Mouse (Mus musculus) liver, adult 2 months (tissue): ENCODE measurements around the gene Ypel1. TPM values are rescaled to one million over a fixed set of nuclear protein-coding genes. Genes with fewer than 3 reads are reported as not detected.

ENCODE experiments used
- DNase-seq: peaks from one replicate; pipeline ENCODE4 v3.0.0-alpha.2; 2011; ENCODE audit warnings: low read depth, low spot score; ENCODE audit errors: extremely low read depth
- H3K27ac ChIP-seq: fragments of 200-500 bp; replicated peaks from 2 replicates; pipeline ENCODE4 v1.5.1; 2012; ENCODE audit warnings: low read depth, mild to moderate bottlenecking, control low read depth, inconsistent platforms, low read length; ENCODE audit not compliant: insufficient read depth
- H3K27me3 ChIP-seq: fragments of 200-500 bp; 2 replicates; pipeline ENCODE4 v1.6.1; 2012; ENCODE audit warnings: mild to moderate bottlenecking, moderate library complexity, low read length, inconsistent platforms; ENCODE audit not compliant: control insufficient read depth, insufficient read depth
- H3K36me3 ChIP-seq: fragments of 200-500 bp; 2 replicates; pipeline ENCODE4 v1.6.1; 2012; ENCODE audit warnings: low read length, inconsistent platforms; ENCODE audit not compliant: control insufficient read depth, insufficient read depth
- H3K4me1 ChIP-seq: fragments of 200-500 bp; 2 replicates; pipeline ENCODE4 v1.6.1; 2011; ENCODE audit warnings: low read length; ENCODE audit not compliant: control insufficient read depth, insufficient read depth
- H3K4me3 ChIP-seq: fragments of 200-500 bp; 2 replicates; pipeline ENCODE4 v1.5.1; 2011; ENCODE audit warnings: low read depth, mild to moderate bottlenecking, control low read depth, low read length, moderate library complexity; ENCODE audit not compliant: insufficient read depth
- H3K79me2 ChIP-seq: fragments of 200-500 bp; 2 replicates; pipeline ENCODE4 v1.6.1; 2012; ENCODE audit warnings: inconsistent platforms, mild to moderate bottlenecking, low read length, moderate library complexity; ENCODE audit not compliant: control insufficient read depth, insufficient read depth
- H3K9ac ChIP-seq: fragments of 200-500 bp; 2 replicates; pipeline ENCODE4 v1.6.1; 2012; ENCODE audit warnings: low read depth, mild to moderate bottlenecking, control low read depth, inconsistent platforms, low read length
- CTCF ChIP-seq: fragments of 200-500 bp; IDR thresholded peaks from 2 replicates; pipeline ENCODE4 v1.5.1; 2011; ENCODE audit warnings: low read depth, low read length, control low read depth
- POLR2A ChIP-seq: fragments of 200-500 bp; IDR thresholded peaks from 2 replicates; pipeline ENCODE4 v1.6.1; 2011; ENCODE audit warnings: low read length, control low read depth; ENCODE audit not compliant: insufficient read depth; ENCODE audit errors: extremely low read depth
- WGBS: fragments of 180-500 bp; shearing (Covaris S2); methylation state at CpG from one replicate; pipeline ENCODE4 v1.1.7; 2018; 5-methylcytosine and 5-hydroxymethylcytosine counted together
- polyA plus RNA-seq: library from polyadenylated mRNA; depleted of rRNA; stranded (reverse); fragments of >200 nt; gene quantifications from 2 replicates; pipeline ENCODE4 v1.2.3, GENCODE M21; 2012
- total RNA-seq: library from RNA; depleted of rRNA; stranded (reverse); fragments of >200 nt; gene quantifications from 2 replicates; pipeline ENCODE4 v1.2.3, GENCODE M21; 2014

Ypel1 gene
- total and polyA plus RNA-seq, 2 experiments, result 0.43 to 0.55 TPM

GRCm38 (mm10) chr16:17121569-17121968, 52.1 kb downstream of the Ypel1 start:
- H3K79me2 ChIP-seq, result no peaks in the 10 kb centered on the region
- no peak overlapping the region for H3K4me3 ChIP-seq
- no peaks in the 10 kb centered on the region for H3K27me3 ChIP-seq
- no peak for DNase-seq
- H3K36me3 ChIP-seq, result no peaks in the 10 kb centered on the region
- no peak for TF ChIP-seq POLR2A
- no peak for TF ChIP-seq CTCF
- no peak overlapping the region for H3K9ac ChIP-seq
- 0 out of 2 replicates have a peak, but pooled peaks cover 2% of the 10 kb centered on the region for H3K4me1 ChIP-seq
- WGBS, result 78% methylated on average over 14 of the region's 14 CpGs
- no peak overlapping the region for H3K27ac ChIP-seq

- Histone ChIP-seq H3K79me2 (no peaks in the 10 kb centered on the region), H3K27ac (no peak overlapping the region), H3K9ac (no peak overlapping the region), H3K27me3 (no peaks in the 10 kb centered on the region), H3K4me1 (0 out of 2 replicates have a peak, but pooled peaks cover 2% of the 10 kb centered on the region), H3K36me3 (no peaks in the 10 kb centered on the region), H3K4me3 (no peak overlapping the region)
- WGBS, result 46% methylated on average over 22 of the region's 22 CpGs
- DNase-seq, result no peak
- TF ChIP-seq POLR2A, result no peak
- TF ChIP-seq CTCF, result no peak
These were observed 54.8 kb downstream of the Ypel1 start for GRCm38 (mm10) chr16:17124119-17124870.

- Histone ChIP-seq H3K4me1 (0 out of 2 replicates have a peak, but pooled peaks cover 2% of the 10 kb centered on the region), H3K27ac (no peak within 1 kb of the TSS), H3K36me3 (no peaks in the 10 kb centered on the region), H3K27me3 (no peaks in the 10 kb centered on the region), H3K79me2 (no peaks in the 10 kb centered on the region), H3K9ac (no peak within 1 kb of the TSS), H3K4me3 (peak within 1 kb of the TSS; percentile 11; the same call in 1 of the 2 replicates)
- no peak for TF ChIP-seq POLR2A
- no peak for TF ChIP-seq CTCF
- peak; percentile 58 for DNase-seq
- WGBS, result 4% methylated on average over 25 of the region's 25 CpGs
These were observed 55.5 kb downstream of the Ypel1 start, which contains the start of gene 2610318N02Rik for GRCm38 (mm10) chr16:17124871-17125520. 2610318N02Rik (minus strand) TSS chr16:17125167.

GRCm38 (mm10) chr16:17127292-17127691, 57.8 kb downstream of the Ypel1 start:
- Histone ChIP-seq H3K27ac (no peak overlapping the region), H3K4me3 (no peak overlapping the region), H3K9ac (no peak overlapping the region), H3K27me3 (no peaks in the 10 kb centered on the region), H3K4me1 (peaks cover 12% of the 10 kb centered on the region), H3K79me2 (no peaks in the 10 kb centered on the region), H3K36me3 (no peaks in the 10 kb centered on the region)
- 96% methylated on average over 1 of the region's 1 CpGs for WGBS
- TF ChIP-seq POLR2A (no peak), CTCF (peak; percentile 73)
- DNase-seq, result peak; percentile 57

GRCm38 (mm10) chr16:17131191-17132088, 61.9 kb downstream of the Ypel1 start:
- 7% methylated on average over 43 of the region's 43 CpGs for WGBS
- H3K79me2 ChIP-seq, result no peaks in the 10 kb centered on the region
- H3K27me3 ChIP-seq, result no peaks in the 10 kb centered on the region
- no peaks in the 10 kb centered on the region for H3K36me3 ChIP-seq
- H3K9ac ChIP-seq, result peak overlapping the region; percentile 78
- no peak for DNase-seq
- peak overlapping the region; percentile 86 for H3K4me3 ChIP-seq
- no peak overlapping the region; the same call in 1 of the 2 replicates for H3K27ac ChIP-seq
- TF ChIP-seq POLR2A (no peak), CTCF (peak; percentile 61)
- H3K4me1 ChIP-seq, result peaks cover 11% of the 10 kb centered on the region
